Mouse (Mus musculus) megakaryocyte-erythroid progenitor cell, adult 5-6 weeks (primary cell): ENCODE data around the gene Papln. TPM values are rescaled to one million over a fixed set of nuclear protein-coding genes. Genes with fewer than 3 reads are reported as not detected.
A peak's percentile ranks its signal among the peaks of the same experiment; 100 is the strongest.

Source experiments
- ATAC-seq: replicated peaks from 2 replicates; pipeline ENCODE4 v1.8.0; 2016; ENCODE audit warnings: mild to moderate bottlenecking, inconsistent platforms; ENCODE audit not compliant: severe bottlenecking, poor library complexity, low FRiP score, low TSS enrichment
- total RNA-seq, 2 experiments: library from RNA; stranded (forward) in 1 of 2; stranded (reverse) in 1 of 2; fragments of 200-1000, 215-1000 nt in 1 of 2; fragments of >200 nt in 1 of 2; fragmentation: Nextera tagmentation in 1 of 2; gene quantifications; 2 replicates each; pipeline ENCODE4 v1.2.3; 2014 to 2017

Papln gene
- total RNA-seq, 2 experiments from 2014 or later = not detected

GRCm38 (mm10) chr12:83764519-83764918 lies 1.1 kb downstream of the Papln start:
- no peak for ATAC-seq

- no peak for ATAC-seq
Observed at GRCm38 (mm10) chr12:83765965-83766603, 2.6 kb downstream of the Papln start.

GRCm38 (mm10) chr12:83767833-83768232 lies 4.4 kb downstream of the Papln start:
- no peak for ATAC-seq

- no peak for ATAC-seq
Observed at GRCm38 (mm10) chr12:83768235-83768899, 4.9 kb downstream of the Papln start.

GRCm38 (mm10) chr12:83770418-83771256 lies 7.2 kb downstream of the Papln start:
- peak; percentile 48 for ATAC-seq

GRCm38 (mm10) chr12:83775621-83776020 lies 12.2 kb downstream of the Papln start:
- ATAC-seq = no peak

- ATAC-seq = no peak
Observed at GRCm38 (mm10) chr12:83776766-83777165, 13.3 kb downstream of the Papln start.

GRCm38 (mm10) chr12:83780181-83780580 lies 16.7 kb downstream of the Papln start:
- no peak for ATAC-seq

GRCm38 (mm10) chr12:83781204-83781603 lies 17.8 kb downstream of the Papln start:
- ATAC-seq = no peak

GRCm38 (mm10) chr12:83781640-83782278 lies 18.3 kb downstream of the Papln start:
- ATAC-seq = no peak

- no peak for ATAC-seq
Observed at GRCm38 (mm10) chr12:83782669-83783068, 19.2 kb downstream of the Papln start.

GRCm38 (mm10) chr12:83785305-83785704 lies 21.9 kb downstream of the Papln start:
- ATAC-seq = no peak

- ATAC-seq = no peak
Observed at GRCm38 (mm10) chr12:83789051-83789780, 25.8 kb downstream of the Papln start.

- no peak for ATAC-seq
Observed at GRCm38 (mm10) chr12:83789781-83790140, 26.3 kb downstream of the Papln start.

- ATAC-seq = no peak
Observed at GRCm38 (mm10) chr12:83790749-83791148, 27.3 kb downstream of the Papln start.

- ATAC-seq = no peak
Observed at GRCm38 (mm10) chr12:83791737-83792136, 28.3 kb downstream of the Papln start.

GRCm38 (mm10) chr12:83792706-83793410 lies 29.4 kb downstream of the Papln start:
- no peak for ATAC-seq

GRCm38 (mm10) chr12:83795051-83795450 lies 31.6 kb downstream of the Papln start:
- no peak for ATAC-seq

- no peak for ATAC-seq
Observed at GRCm38 (mm10) chr12:83795586-83795985, 32.2 kb downstream of the Papln start.
